Mouse (Mus musculus) neural tube, embryonic 13.5 days (tissue): Measurements from ENCODE around the gene Fryl. TPM values are rescaled to one million over a fixed set of nuclear protein-coding genes. Genes with fewer than 3 reads are reported as not detected.

Experiments
- ATAC-seq: fragments of 200-750 bp; cut with Nextera tagmentation; 2 replicates; pipeline ENCODE4 v1.8.0; 2017; ENCODE audit warnings: low read depth, mild to moderate bottlenecking, moderate TSS enrichment, moderate library complexity
- H3K27ac ChIP-seq: fragments of 300-500 bp; sonication (generic); replicated peaks from 2 replicates; pipeline ENCODE4 v1.5.1; 2015; ENCODE audit warnings: moderate library complexity, mild to moderate bottlenecking, inconsistent platforms
- H3K27me3 ChIP-seq: fragments of 300-500 bp; sonication (generic); 2 replicates; pipeline ENCODE4 v1.6.1; 2015; ENCODE audit warnings: mild to moderate bottlenecking, inconsistent platforms
- H3K36me3 ChIP-seq: fragments of 300-500 bp; sonication (generic); 2 replicates; pipeline ENCODE4 v1.6.1; 2015; ENCODE audit warnings: mild to moderate bottlenecking, inconsistent platforms
- H3K4me1 ChIP-seq: fragments of 300-500 bp; sonication (generic); replicated peaks from 2 replicates; pipeline ENCODE4 v1.6.1; 2015; ENCODE audit warnings: inconsistent platforms
- H3K4me2 ChIP-seq: fragments of 300-500 bp; sonication (generic); 2 replicates; pipeline ENCODE4 v1.6.1; 2015; ENCODE audit warnings: inconsistent platforms, mild to moderate bottlenecking, moderate library complexity
- H3K4me3 ChIP-seq: fragments of 300-500 bp; sonication (generic); 2 replicates; pipeline ENCODE4 v1.5.1; 2015; ENCODE audit warnings: mild to moderate bottlenecking, inconsistent platforms
- H3K9ac ChIP-seq: fragments of 300-500 bp; sonication (generic); 2 replicates; pipeline ENCODE4 v1.6.1; 2015; ENCODE audit warnings: moderate library complexity, mild to moderate bottlenecking, inconsistent platforms
- H3K9me3 ChIP-seq: fragments of 300-500 bp; sonication (generic); 2 replicates; pipeline ENCODE4 v1.6.1; 2016; ENCODE audit warnings: inconsistent platforms
- WGBS: fragments of 180-500 bp; shearing (Covaris S2); methylation state at CpG from one replicate; pipeline ENCODE4 v1.1.7; 2015; 5-methylcytosine and 5-hydroxymethylcytosine counted together
- polyA plus RNA-seq: library from polyadenylated mRNA; unstranded; fragments of >200 nt; fragmentation: Nextera tagmentation; extraction: Ambion mirVana; gene quantifications from 2 replicates; pipeline ENCODE4 v1.2.1, GENCODE M21; 2015

The Fryl gene
- polyA plus RNA-seq, 1 experiment from 2014 or later, result 41.5 TPM

DNA sequence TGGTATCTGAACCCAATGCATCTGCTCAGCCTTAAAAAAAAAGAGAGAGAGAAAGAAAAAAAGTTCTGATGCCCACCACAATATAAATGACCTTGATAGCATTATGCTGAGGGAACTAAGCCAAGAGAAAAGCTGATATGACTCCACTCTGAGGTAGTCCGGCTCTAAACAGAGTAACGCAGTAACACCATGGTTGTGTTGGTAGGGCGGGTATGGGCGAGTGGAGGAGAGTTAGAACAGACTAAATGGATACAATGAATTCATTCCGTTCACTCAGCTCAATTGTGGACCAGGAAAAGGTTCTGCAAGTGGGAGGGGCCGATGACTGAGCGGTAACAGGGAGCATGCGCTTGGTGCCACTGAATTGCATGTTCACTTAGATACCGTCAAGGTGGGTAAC, 40.4 kb downstream of the Fryl start:
- ATAC-seq, result no peak
- Histone ChIP-seq H3K36me3 (peaks cover 23% of the 10 kb centered on the region), H3K4me2 (no peak overlapping the region), H3K4me3 (no peak overlapping the region), H3K9me3 (no peaks in the 10 kb centered on the region), H3K27ac (no peak overlapping the region), H3K4me1 (no peaks in the 10 kb centered on the region), H3K9ac (no peak overlapping the region), H3K27me3 (no peaks in the 10 kb centered on the region)
- WGBS, result 90% methylated on average over 9 of the region's 9 CpGs

DNA sequence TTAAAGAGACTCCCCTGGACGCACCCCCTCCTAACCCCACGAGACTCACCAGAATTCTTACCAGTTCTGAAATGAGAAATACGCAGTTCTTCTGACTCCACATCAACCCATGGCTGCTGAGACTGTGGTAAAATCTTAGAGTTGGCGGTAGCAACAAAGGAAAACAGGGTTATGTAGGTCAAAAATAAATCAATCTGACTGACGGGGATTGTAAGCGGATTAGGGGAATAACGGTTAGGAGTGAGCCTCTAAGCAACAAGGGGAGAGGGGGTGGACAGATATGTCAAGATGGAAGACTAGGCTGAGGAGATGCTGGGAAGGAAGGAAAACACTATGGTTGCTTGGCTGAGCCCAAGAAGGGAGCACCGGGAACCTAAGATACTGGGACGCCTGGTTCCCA, 44.0 kb downstream of the Fryl start:
- Histone ChIP-seq H3K36me3 (peaks cover 22% of the 10 kb centered on the region; the same call in 1 of the 2 replicates), H3K4me3 (no peak overlapping the region), H3K27me3 (no peaks in the 10 kb centered on the region), H3K9ac (no peak overlapping the region), H3K9me3 (no peaks in the 10 kb centered on the region), H3K4me2 (no peak overlapping the region), H3K27ac (no peak overlapping the region), H3K4me1 (peaks cover 16% of the 10 kb centered on the region)
- ATAC-seq, result no peak
- WGBS, result 81% methylated on average over 9 of the region's 9 CpGs

DNA sequence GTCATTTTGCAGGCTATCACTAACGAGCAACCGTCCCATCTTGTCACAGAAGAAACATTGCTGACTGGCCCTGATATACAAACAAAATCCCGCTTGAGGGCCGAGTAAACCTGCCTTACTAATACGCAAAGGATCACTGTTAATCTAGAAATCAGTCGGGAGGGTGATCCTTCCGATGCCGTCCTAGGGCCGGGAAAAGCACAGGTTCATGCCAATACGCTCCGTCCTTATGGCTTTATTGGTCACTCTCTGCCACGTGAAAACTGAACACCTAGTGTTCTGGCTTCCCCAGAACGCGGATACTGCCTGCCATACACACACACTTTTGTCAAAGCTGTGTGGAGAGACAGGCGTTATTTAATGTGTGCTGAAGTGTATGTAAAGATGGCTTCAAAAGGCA, 44.5 kb downstream of the Fryl start:
- Histone ChIP-seq H3K4me3 (no peak overlapping the region), H3K27ac (no peak overlapping the region), H3K27me3 (no peaks in the 10 kb centered on the region), H3K4me1 (peaks cover 16% of the 10 kb centered on the region), H3K36me3 (peaks cover 22% of the 10 kb centered on the region; the same call in 1 of the 2 replicates), H3K9ac (no peak overlapping the region), H3K4me2 (no peak overlapping the region), H3K9me3 (no peaks in the 10 kb centered on the region)
- ATAC-seq, result no peak
- 93% methylated on average over 15 of the region's 15 CpGs for WGBS

DNA sequence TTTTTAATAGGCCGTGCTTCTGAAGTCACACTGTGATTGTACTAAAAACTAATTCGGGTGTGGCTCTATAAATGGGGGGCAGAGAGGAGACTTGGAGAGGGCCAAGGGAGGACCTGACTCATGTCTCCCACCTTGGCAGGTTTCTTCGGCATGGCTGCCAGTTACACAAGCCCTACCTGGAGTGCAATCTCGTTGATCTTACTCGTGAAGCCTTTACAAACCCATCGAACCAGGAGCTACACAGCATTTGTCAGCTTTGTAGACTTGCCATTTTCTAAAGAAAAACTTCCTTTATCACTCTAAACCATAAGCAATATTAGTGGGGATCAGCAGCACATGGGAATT, 45.5 kb downstream of the Fryl start:
- ATAC-seq, result no peak
- no peak overlapping the region for H3K4me2 ChIP-seq
- no peaks in the 10 kb centered on the region for H3K9me3 ChIP-seq
- no peak overlapping the region for H3K27ac ChIP-seq
- 95% methylated on average over 6 of the region's 6 CpGs for WGBS
- H3K27me3 ChIP-seq, result no peaks in the 10 kb centered on the region
- peaks cover 22% of the 10 kb centered on the region; the same call in 1 of the 2 replicates for H3K36me3 ChIP-seq
- no peak overlapping the region for H3K9ac ChIP-seq
- no peak overlapping the region for H3K4me3 ChIP-seq
- H3K4me1 ChIP-seq, result peaks cover 16% of the 10 kb centered on the region

DNA sequence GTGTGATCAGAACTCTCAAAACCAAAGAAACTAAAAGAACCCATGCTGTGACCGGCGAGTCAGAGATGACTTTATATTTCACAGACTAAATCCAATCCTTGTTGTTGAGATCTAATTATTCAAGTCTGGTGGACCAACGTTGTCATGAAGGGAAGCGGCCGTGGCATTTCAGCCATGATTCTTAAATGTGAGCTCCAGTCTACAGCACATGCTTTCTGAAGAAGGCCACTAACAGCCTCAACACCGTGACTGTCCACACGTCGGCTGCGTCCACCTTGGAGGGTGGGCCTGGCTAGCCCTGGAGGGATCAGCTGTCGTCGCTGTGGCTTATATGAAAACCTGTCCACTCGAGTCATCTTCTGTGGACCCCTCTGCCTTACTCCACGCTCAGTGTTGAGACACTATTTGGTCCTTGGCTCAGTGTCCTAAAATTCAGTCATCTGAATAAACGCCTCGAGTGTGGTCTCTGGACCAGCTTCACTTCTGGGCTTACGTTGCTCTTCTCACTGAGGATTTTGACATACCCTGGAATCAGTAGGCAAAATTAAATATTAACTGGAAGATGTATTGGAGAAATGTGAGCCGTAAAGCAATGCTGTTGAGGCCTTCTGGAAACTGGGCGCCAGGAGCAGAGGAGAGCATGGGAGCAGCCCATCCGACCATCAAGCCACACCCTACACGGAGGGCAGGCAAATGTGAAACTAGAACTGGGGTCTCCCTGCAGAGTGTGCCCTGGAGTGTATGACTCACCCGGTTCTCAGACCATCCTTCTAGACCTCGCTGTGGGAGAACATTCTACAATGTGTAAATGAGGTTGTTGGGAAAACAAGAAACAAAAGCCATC, 46.1 kb downstream of the Fryl start:
- 0 out of 2 replicates have a peak, but pooled peaks have one; percentile 15 for ATAC-seq
- WGBS, result 88% methylated on average over 22 of the region's 22 CpGs
- Histone ChIP-seq H3K27me3 (no peaks in the 10 kb centered on the region), H3K9me3 (no peaks in the 10 kb centered on the region), H3K4me1 (peaks cover 16% of the 10 kb centered on the region), H3K9ac (no peak overlapping the region), H3K4me3 (no peak overlapping the region), H3K27ac (no peak overlapping the region), H3K36me3 (peaks cover 22% of the 10 kb centered on the region; the same call in 1 of the 2 replicates), H3K4me2 (no peak overlapping the region)

DNA sequence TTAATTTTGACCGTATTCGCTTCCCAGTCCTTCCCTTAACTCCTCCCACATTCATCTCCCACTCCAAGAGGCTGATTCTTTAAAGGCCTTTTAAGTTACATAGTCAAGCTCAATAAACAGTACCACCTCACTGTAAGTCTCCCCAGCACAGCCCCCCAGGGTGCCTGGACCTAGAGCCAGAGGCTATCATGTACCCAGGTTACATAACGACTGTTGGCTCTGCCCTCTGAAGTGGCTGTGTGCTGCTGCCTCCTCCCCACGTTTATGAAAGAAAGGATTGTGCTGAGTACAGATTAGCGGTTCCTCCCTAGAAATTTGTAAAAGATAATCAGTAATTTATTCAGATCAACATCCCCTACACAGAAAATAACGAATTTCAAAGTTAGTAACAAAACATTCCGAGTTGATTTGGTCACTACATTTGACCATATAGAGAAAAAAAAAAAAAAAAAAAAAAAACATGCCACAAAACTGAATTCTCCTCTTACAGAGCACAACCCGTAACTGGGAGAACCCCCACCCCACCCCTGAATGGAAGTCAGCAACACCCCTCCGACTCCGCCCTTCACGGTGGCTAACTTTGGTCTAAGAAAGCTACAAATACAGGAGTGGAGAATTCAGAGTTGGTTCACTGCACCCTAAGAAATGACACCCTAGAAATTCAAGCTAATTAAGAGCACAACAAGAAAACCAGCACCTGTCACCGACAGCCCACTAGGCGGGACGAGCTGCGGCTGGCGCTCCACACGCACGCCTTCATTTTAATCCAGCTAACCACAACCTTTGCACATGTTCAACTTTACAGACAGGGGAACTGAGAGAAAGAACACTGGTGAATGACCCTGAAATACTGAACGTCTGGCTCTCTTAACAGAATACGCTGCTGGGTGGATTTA, 47.0 kb downstream of the Fryl start:
- Histone ChIP-seq H3K36me3 (peaks cover 22% of the 10 kb centered on the region; the same call in 1 of the 2 replicates), H3K4me2 (no peak overlapping the region), H3K4me3 (no peak overlapping the region), H3K9ac (no peak overlapping the region), H3K27me3 (no peaks in the 10 kb centered on the region), H3K9me3 (no peaks in the 10 kb centered on the region), H3K4me1 (peaks cover 16% of the 10 kb centered on the region), H3K27ac (no peak overlapping the region)
- WGBS, result 70% methylated on average over 20 of the region's 20 CpGs
- ATAC-seq, result no peak

DNA sequence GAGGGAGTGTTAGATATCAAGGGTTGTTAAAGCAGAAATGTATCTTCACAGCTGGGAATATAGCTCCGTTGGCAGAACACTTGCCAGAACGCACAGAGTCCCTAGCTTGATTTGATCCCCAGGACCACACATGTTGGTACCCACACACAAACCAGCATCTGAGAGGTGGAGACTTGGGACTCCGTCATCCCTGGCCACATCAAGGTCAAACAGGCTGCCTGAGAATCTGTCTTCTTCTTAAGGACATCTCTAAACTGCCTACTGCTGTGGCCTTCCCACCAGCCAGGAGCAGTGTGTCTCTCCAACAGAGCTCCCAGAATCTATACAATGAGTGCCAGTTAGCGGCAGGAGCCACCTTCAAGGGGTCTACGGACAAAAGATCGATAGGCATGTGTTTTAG, 47.8 kb downstream of the Fryl start:
- no peaks in the 10 kb centered on the region for H3K27me3 ChIP-seq
- H3K9ac ChIP-seq, result no peak overlapping the region
- no peak overlapping the region for H3K4me3 ChIP-seq
- ATAC-seq, result no peak
- WGBS, result 75% methylated on average over 6 of the region's 6 CpGs
- H3K4me1 ChIP-seq, result peaks cover 16% of the 10 kb centered on the region
- no peak overlapping the region for H3K4me2 ChIP-seq
- H3K9me3 ChIP-seq, result no peaks in the 10 kb centered on the region
- peaks cover 21% of the 10 kb centered on the region; the same call in 1 of the 2 replicates for H3K36me3 ChIP-seq
- H3K27ac ChIP-seq, result no peak overlapping the region

DNA sequence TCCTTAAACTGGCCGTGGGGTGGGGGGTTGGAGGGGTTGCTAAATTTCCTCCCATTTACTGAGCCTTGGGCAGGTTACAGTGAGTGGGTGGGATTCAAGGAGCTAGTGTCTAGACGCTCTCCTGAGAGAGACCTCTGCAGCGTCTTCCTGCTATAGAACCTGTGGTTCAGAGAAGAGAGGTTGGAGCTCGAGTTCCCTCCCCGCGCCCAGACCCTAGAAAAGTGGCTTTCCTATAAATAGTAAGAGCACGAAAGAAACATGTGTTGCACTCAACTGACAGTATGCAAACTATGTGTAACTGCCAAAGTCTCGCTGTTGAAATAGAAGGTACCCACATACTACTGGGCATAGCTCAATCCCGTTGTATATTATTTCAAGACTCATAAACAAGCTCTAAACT, 49.7 kb downstream of the Fryl start:
- H3K4me3 ChIP-seq, result no peak overlapping the region
- no peak overlapping the region for H3K9ac ChIP-seq
- H3K27ac ChIP-seq, result no peak overlapping the region
- H3K36me3 ChIP-seq, result 0 out of 2 replicates have a peak, but pooled peaks cover 14% of the 10 kb centered on the region
- no peaks in the 10 kb centered on the region for H3K27me3 ChIP-seq
- no peaks in the 10 kb centered on the region for H3K9me3 ChIP-seq
- no peak overlapping the region for H3K4me2 ChIP-seq
- ATAC-seq, result no peak
- 92% methylated on average over 9 of the region's 9 CpGs for WGBS
- H3K4me1 ChIP-seq, result peaks cover 25% of the 10 kb centered on the region

DNA sequence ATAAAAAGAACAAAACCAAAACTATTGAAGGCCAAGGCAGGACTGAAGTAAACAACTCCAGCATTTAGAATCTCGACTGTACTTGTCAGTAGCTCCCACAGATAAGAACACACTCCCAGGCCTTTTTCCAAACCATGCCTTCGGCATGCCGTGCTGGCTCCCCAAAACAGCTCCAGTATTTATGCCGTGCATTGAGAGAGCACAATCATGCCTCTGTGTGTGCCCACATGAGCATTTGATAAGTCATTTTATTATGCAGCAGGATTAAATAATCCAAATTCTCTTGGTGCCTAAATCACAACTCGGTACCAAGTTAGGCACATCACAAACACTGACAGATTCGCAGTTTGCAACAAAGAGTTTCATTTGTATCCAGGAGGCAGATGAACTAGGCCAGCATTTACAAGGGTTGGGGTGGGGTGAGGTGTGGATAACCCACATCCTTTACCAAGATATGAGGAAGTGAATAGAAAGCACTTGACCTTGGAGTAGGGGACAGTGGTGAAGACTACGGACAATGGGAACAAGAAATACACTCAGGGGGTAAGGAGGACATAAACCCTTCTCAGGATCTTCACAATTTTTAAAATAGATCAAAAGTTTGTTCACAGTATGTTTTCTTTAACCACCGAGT, 50.3 kb downstream of the Fryl start:
- peaks cover 25% of the 10 kb centered on the region for H3K4me1 ChIP-seq
- no peak overlapping the region for H3K9ac ChIP-seq
- no peak overlapping the region for H3K4me2 ChIP-seq
- H3K9me3 ChIP-seq, result no peaks in the 10 kb centered on the region
- 81% methylated on average over 8 of the region's 8 CpGs for WGBS
- H3K27ac ChIP-seq, result no peak overlapping the region
- no peaks in the 10 kb centered on the region for H3K27me3 ChIP-seq
- no peak for ATAC-seq
- 0 out of 2 replicates have a peak, but pooled peaks cover 14% of the 10 kb centered on the region for H3K36me3 ChIP-seq
- H3K4me3 ChIP-seq, result no peak overlapping the region

DNA sequence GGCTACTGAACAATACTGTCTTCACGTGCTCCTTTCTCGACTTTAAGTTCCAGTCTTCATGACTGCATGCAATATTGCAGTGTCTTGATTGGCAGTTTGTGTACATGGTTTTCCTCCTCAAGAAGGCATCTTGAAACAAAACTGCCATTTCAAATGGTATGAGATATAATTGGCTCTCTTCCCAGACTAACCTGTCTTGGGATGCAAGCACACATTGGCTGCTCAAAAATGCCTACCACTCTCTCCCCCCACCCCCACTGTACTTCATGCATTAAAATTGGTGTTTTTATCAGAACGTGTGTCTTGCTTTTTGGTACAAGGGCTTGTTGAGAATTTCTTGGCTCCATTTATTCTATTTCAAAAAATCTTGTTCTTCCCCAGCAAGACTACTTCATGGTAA, 51.4 kb downstream of the Fryl start:
- no peak overlapping the region for H3K9ac ChIP-seq
- H3K4me1 ChIP-seq, result peaks cover 23% of the 10 kb centered on the region
- WGBS, result 87% methylated on average over 3 of the region's 3 CpGs
- no peaks in the 10 kb centered on the region for H3K9me3 ChIP-seq
- no peak overlapping the region for H3K27ac ChIP-seq
- no peak overlapping the region for H3K4me3 ChIP-seq
- H3K27me3 ChIP-seq, result no peaks in the 10 kb centered on the region
- ATAC-seq, result no peak
- H3K36me3 ChIP-seq, result 0 out of 2 replicates have a peak, but pooled peaks cover 6% of the 10 kb centered on the region
- H3K4me2 ChIP-seq, result no peak overlapping the region

DNA sequence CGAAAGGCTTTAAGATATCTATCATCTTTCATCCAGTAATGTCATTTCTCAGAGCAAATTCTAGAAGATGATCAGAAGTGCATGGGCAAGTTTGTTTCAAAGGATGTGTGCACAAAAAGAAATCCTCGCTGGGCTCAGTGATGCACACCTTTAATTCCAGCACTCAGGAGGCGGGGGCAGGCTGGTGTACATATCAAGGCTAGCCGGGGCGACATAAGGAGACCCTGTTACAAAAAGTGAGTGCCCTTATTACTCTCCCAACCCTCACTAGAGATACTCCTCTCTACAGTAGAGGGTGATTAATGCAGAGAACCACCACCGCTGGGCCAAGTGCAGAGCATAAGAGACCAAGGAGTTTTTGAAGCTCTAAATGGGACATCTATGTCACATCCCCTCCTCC, 53.9 kb downstream of the Fryl start:
- ATAC-seq, result no peak
- Histone ChIP-seq H3K4me1 (peaks cover 9% of the 10 kb centered on the region; the same call in 1 of the 2 replicates), H3K4me2 (no peak overlapping the region), H3K9ac (no peak overlapping the region), H3K4me3 (no peak overlapping the region), H3K9me3 (no peaks in the 10 kb centered on the region), H3K27ac (no peak overlapping the region), H3K36me3 (0 out of 2 replicates have a peak, but pooled peaks cover 6% of the 10 kb centered on the region), H3K27me3 (no peaks in the 10 kb centered on the region)
- 93% methylated on average over 6 of the region's 6 CpGs for WGBS

DNA sequence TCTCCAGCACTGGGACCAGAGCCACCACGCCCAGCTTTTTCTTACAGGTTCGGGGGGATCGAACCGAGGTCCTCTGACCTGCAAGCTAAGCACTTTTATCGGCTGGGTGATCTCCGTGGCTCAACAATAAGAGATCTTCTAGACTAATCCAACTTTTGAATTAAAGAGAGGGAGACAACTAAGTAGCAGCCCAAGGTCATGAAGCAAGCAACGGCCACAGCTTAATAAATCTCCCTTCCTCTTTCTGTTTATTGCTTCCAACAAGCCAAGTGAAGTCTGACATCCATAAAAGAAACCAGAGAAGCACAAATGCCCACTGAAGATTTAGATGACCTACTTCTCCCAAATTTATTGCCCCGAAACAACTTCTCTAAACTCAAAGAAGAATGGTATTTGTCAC, 54.3 kb downstream of the Fryl start:
- no peak for ATAC-seq
- 83% methylated on average over 8 of the region's 8 CpGs for WGBS
- Histone ChIP-seq H3K27ac (no peak overlapping the region), H3K4me1 (peaks cover 9% of the 10 kb centered on the region; the same call in 1 of the 2 replicates), H3K4me3 (no peak overlapping the region), H3K36me3 (0 out of 2 replicates have a peak, but pooled peaks cover 6% of the 10 kb centered on the region), H3K27me3 (no peaks in the 10 kb centered on the region), H3K4me2 (no peak overlapping the region), H3K9me3 (no peaks in the 10 kb centered on the region), H3K9ac (no peak overlapping the region)
